Mouse (Mus musculus) stomach, adult 2 months (tissue): ENCODE results near the gene Gm3402. TPM values are rescaled to one million over a fixed set of nuclear protein-coding genes. Genes with fewer than 3 reads are reported as not detected.

Experiments
- polyA plus RNA-seq: library from polyadenylated mRNA; depleted of rRNA; stranded (reverse); fragments of >200 nt; gene quantifications from 2 replicates; pipeline ENCODE4 v1.2.3, GENCODE M21; 2012; rRNA removed

The Gm3402 gene
- polyA plus RNA-seq, result not detected in 2 replicates

GRCm38 (mm10) chr5:146513823-146514222 lies at the start of gene Gm3402:
TSS of gene Gm3402 (plus strand) at chr5:146514123.

GRCm38 (mm10) chr5:146481665-146482064 lies 32.3 kb upstream of the Gm3402 start, which contains the start of gene Gm6408:
TSS of gene Gm6408 (plus strand) at chr5:146481965.

GRCm38 (mm10) chr5:146491063-146491462 lies 22.9 kb upstream of the Gm3402 start, which contains the start of gene Gm6370:
TSS of gene Gm6370 (plus strand) at chr5:146491363.

GRCm38 (mm10) chr5:146502099-146502498 lies 11.8 kb upstream of the Gm3402 start, which contains the start of gene 4930449I24Rik:
TSS of gene 4930449I24Rik (plus strand) at chr5:146502399.

DNA sequence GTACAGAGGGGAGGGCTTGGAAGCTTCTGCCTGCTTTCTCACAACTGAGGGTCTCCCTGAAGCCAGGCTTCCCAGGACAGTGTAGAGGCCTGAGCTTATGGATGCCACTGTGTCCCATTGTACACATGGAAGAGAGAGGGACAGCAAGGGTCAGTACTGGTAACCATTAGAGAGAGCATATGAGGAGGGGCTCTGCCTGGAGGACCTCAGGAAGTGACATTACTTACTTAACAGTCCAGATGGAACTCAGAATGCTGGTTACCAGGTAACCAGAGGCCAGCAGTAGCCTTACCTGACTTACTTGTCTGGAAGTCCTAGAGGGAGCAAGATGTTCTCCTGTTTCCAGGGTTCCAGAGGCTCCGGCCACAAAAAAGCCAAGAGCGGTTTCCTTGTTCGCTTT lies 11.6 kb downstream of the Gm3402 start, which contains the start of gene Gm3404:
TSS of gene Gm3404 (plus strand) at position 301 of the 400 bp plus-strand sequence.

GRCm38 (mm10) chr5:146537347-146537746 lies 23.4 kb downstream of the Gm3402 start, which contains the start of gene Gm3409:
TSS of gene Gm3409 (plus strand) at chr5:146537647.

DNA sequence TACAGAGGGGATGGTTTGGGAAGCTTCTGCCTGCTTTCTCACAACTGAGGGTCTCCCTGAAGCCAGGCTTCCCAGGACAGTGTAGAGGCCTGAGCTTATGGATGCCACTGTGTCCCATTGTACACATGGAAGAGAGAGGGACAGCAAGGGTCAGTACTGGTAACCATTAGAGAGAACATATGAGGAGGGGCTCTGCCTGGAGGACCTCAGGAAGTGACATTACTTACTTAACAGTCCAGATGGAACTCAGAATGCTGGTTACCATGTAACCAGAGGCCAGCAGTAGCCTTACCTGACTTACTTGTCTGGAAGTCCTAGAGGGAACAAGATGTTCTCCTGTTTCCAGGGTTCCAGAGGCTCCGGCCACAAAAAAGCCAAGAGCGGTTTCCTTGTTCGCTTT lies 41.9 kb downstream of the Gm3402 start, which contains the start of gene Gm3415:
TSS of gene Gm3415 (plus strand) at position 301 of the 400 bp plus-strand sequence.

Other genes starting within 250 kb of the Gm3402 start
- gene Wasf3, start 129.1 kb upstream of the Gm3402 start, polyA plus RNA-seq, result 1.1 and 1.5 TPM in 2 replicates
- gene Gm6408, start 32.2 kb upstream of the Gm3402 start, polyA plus RNA-seq, result not detected in 2 replicates
- gene Gm6370, start 22.8 kb upstream of the Gm3402 start, polyA plus RNA-seq, result not detected in 2 replicates
- not detected in 2 replicates for gene 4930449I24Rik, start 11.7 kb upstream of the Gm3402 start, polyA plus RNA-seq
- gene Gm3404, start 11.7 kb downstream of the Gm3402 start, polyA plus RNA-seq, result not detected in 2 replicates
- not detected in 2 replicates for gene Gm3409, start 23.5 kb downstream of the Gm3402 start, polyA plus RNA-seq
- not detected in 2 replicates for gene Gm3415, start 42.0 kb downstream of the Gm3402 start, polyA plus RNA-seq
- gene Gpr12, start 71.1 kb downstream of the Gm3402 start, polyA plus RNA-seq, result not detected in 2 replicates